Mouse (Mus musculus) hindbrain, postnatal 0 days (tissue): Measurements from ENCODE around the gene Daglb. TPM values are rescaled to one million over a fixed set of nuclear protein-coding genes. Genes with fewer than 3 reads are reported as not detected.

ENCODE experiments used
- ATAC-seq: fragments of 200-750 bp; cut with Nextera tagmentation; 2 replicates; pipeline ENCODE4 v1.8.0; 2017; ENCODE audit warnings: mild to moderate bottlenecking, moderate TSS enrichment, moderate library complexity
- DNase-seq: peaks from one replicate; pipeline ENCODE4 v3.0.0-alpha.2; 2015; ENCODE audit warnings: low spot score
- H3K27ac ChIP-seq: fragments of 300-500 bp; sonication (generic); 2 replicates; pipeline ENCODE4 v1.5.1; 2014; ENCODE audit warnings: mild to moderate bottlenecking
- H3K27me3 ChIP-seq: fragments of 300-500 bp; sonication (generic); 2 replicates; pipeline ENCODE4 v1.6.1; 2014; ENCODE audit warnings: low read length, mixed read lengths; ENCODE audit not compliant: insufficient read depth
- H3K36me3 ChIP-seq: fragments of 300-500 bp; sonication (generic); 2 replicates; pipeline ENCODE4 v1.6.1; 2014; ENCODE audit warnings: low read length, mixed read lengths; ENCODE audit not compliant: insufficient read depth
- H3K4me1 ChIP-seq: fragments of 300-500 bp; sonication (generic); 2 replicates; pipeline ENCODE4 v1.6.1; 2014; ENCODE audit warnings: antibody characterized with exemption, low read length, mixed read lengths; ENCODE audit not compliant: insufficient read depth
- H3K4me2 ChIP-seq: fragments of 300-500 bp; sonication (generic); 2 replicates; pipeline ENCODE4 v1.6.1; 2014; ENCODE audit warnings: low read depth, mild to moderate bottlenecking, low read length, moderate library complexity, mixed read lengths
- H3K4me3 ChIP-seq: fragments of 300-500 bp; sonication (generic); 2 replicates; pipeline ENCODE4 v1.5.1; 2014; ENCODE audit warnings: low read length
- H3K9ac ChIP-seq: fragments of 300-500 bp; sonication (generic); replicated peaks from 2 replicates; pipeline ENCODE4 v1.6.1; 2014; ENCODE audit warnings: mild to moderate bottlenecking, low read length, moderate library complexity, mixed read lengths
- H3K9me3 ChIP-seq: fragments of 300-500 bp; sonication (generic); 2 replicates; pipeline ENCODE4 v1.6.1; 2016; ENCODE audit warnings: low read length, mixed read lengths
- CTCF ChIP-seq: IDR thresholded peaks from 2 replicates; pipeline ENCODE4 v1.5.1; 2016; ENCODE audit warnings: antibody characterized with exemption, control low read depth, low read depth
- WGBS: fragments of 180-500 bp; shearing (Covaris S2); extraction: QIAGEN DNeasy Blood & Tissue Kit; methylation state at CpG from one replicate; pipeline ENCODE4 v1.1.7; 2014; 5-methylcytosine and 5-hydroxymethylcytosine counted together
- polyA plus RNA-seq: library from polyadenylated mRNA; unstranded; fragments of >200 nt; fragmentation: Nextera tagmentation; extraction: Ambion mirVana; gene quantifications from 2 replicates; pipeline ENCODE4 v1.2.1, GENCODE M21; 2015
- total RNA-seq: library from RNA; depleted of rRNA; stranded (reverse); fragments of >200 nt; gene quantifications from 2 replicates; pipeline ENCODE4 v1.2.3, GENCODE M21; 2014

Gene Daglb
- total and polyA plus RNA-seq, 2 experiments from 2014 or later, result 20.3 to 30.1 TPM

GRCm38 (mm10) chr5:143463671-143464070 is 713 bp upstream of the Daglb start:
- Histone ChIP-seq H3K9me3 (no peaks in the 10 kb centered on the region), H3K4me1 (peaks cover 4% of the 10 kb centered on the region; the same call in 1 of the 2 replicates), H3K27me3 (no peaks in the 10 kb centered on the region), H3K4me2 (peak overlapping the region; percentile 91), H3K9ac (peak overlapping the region; percentile 66), H3K27ac (peak overlapping the region; percentile 78; the same call in 1 of the 2 replicates), H3K36me3 (peaks cover 8% of the 10 kb centered on the region; the same call in 1 of the 2 replicates), H3K4me3 (peak overlapping the region; percentile 70)
- WGBS, result 78% methylated on average over 11 of the region's 11 CpGs
- TF ChIP-seq CTCF, result no peak
- no peak for ATAC-seq
- DNase-seq, result no peak

GRCm38 (mm10) chr5:143464757-143465118 is 354 bp downstream of the Daglb start:
- ATAC-seq, result peak; percentile 61
- WGBS, result under 1% methylated on average over 20 of the region's 20 CpGs
- H3K4me1 ChIP-seq, result peaks cover 4% of the 10 kb centered on the region; the same call in 1 of the 2 replicates

GRCm38 (mm10) chr5:143465156-143466085 is 1.0 kb downstream of the Daglb start:
- Histone ChIP-seq H3K4me2 (peak overlapping the region; percentile 91), H3K27me3 (no peaks in the 10 kb centered on the region), H3K4me1 (peaks cover 4% of the 10 kb centered on the region; the same call in 1 of the 2 replicates), H3K36me3 (peaks cover 17% of the 10 kb centered on the region; the same call in 1 of the 2 replicates), H3K9me3 (no peaks in the 10 kb centered on the region), H3K4me3 (peak overlapping the region; percentile 70), H3K27ac (no peak overlapping the region), H3K9ac (peak overlapping the region; percentile 66)
- no peak for ATAC-seq
- 36% methylated on average over 23 of the region's 23 CpGs for WGBS
- TF ChIP-seq CTCF, result no peak
- no peak for DNase-seq

More at GRCm38 (mm10) chr5:143464757-143465118, 354 bp downstream of the Daglb start:
- Histone ChIP-seq H3K27ac (peak overlapping the region; percentile 78; the same call in 1 of the 2 replicates), H3K9me3 (no peaks in the 10 kb centered on the region), H3K4me2 (peak overlapping the region; percentile 91), H3K27me3 (no peaks in the 10 kb centered on the region), H3K4me3 (peak overlapping the region; percentile 70), H3K36me3 (peaks cover 14% of the 10 kb centered on the region; the same call in 1 of the 2 replicates), H3K9ac (peak overlapping the region; percentile 66)
- DNase-seq, result no peak
- 0 out of 2 replicates have a peak, but pooled peaks have one; percentile 1 for TF ChIP-seq CTCF

GRCm38 (mm10) chr5:143466891-143467669 is 2.7 kb downstream of the Daglb start:
- peaks cover 4% of the 10 kb centered on the region; the same call in 1 of the 2 replicates for H3K4me1 ChIP-seq
- DNase-seq, result no peak
- H3K9ac ChIP-seq, result no peak overlapping the region
- H3K36me3 ChIP-seq, result peaks cover 17% of the 10 kb centered on the region; the same call in 1 of the 2 replicates
- no peak for ATAC-seq
- no peaks in the 10 kb centered on the region for H3K9me3 ChIP-seq
- TF ChIP-seq CTCF, result no peak
- H3K27me3 ChIP-seq, result no peaks in the 10 kb centered on the region
- no peak overlapping the region for H3K4me2 ChIP-seq
- H3K4me3 ChIP-seq, result no peak overlapping the region
- WGBS, result 94% methylated on average over 23 of the region's 23 CpGs
- no peak overlapping the region for H3K27ac ChIP-seq

DNA sequence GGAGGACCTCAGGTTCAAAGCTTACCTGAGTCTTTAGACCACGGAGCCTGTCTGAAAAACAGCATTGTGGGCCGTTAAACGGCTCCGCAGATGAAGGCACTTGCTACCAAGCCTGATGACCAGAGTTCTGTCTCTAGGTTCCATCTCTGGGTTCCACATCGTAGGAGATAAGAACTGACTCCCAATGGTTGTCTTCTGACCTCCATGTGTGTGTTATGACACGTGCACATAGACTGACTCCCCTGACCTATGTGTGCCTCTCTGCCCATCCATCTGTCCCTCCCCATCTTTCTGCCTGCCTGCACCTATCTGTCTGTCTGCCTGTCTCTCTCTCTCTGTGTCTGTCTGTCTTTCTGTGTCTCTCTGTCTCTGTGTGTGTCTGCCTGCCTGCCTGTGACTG is 3.5 kb downstream of the Daglb start:
- whole genome bisulfite sequencing, result 95% methylated on average over 6 of the region's 6 CpGs
- H3K9me3 ChIP-seq, result no peaks in the 10 kb centered on the region
- TF ChIP-seq CTCF, result no peak
- peaks cover 18% of the 10 kb centered on the region for H3K36me3 ChIP-seq
- H3K27me3 ChIP-seq, result no peaks in the 10 kb centered on the region
- no peak overlapping the region for H3K9ac ChIP-seq
- no peak for ATAC-seq
- H3K27ac ChIP-seq, result no peak overlapping the region
- H3K4me1 ChIP-seq, result peaks cover 4% of the 10 kb centered on the region; the same call in 1 of the 2 replicates
- no peak for DNase-seq
- no peak overlapping the region for H3K4me2 ChIP-seq
- H3K4me3 ChIP-seq, result no peak overlapping the region

DNA sequence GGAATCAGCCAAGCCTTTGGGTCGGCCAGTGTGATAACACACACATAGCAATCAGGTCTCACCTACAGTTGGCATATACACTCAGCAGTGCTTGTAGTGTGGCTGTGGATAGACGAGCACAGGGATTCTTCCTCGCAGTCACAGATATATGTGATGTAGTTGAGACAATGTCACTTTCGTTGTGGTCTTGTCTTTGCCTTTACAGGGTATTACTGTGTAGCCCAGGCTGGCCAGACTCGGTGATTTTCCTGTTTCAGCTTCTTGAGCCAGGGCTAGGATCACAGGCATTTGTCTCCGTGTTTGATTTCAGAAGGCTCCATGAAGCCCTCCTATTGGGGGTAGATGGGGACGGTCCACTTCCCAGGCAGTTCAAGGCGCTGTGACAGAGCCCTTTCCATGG is 5.2 kb downstream of the Daglb start:
- 96% methylated on average over 8 of the region's 8 CpGs for WGBS
- Histone ChIP-seq H3K27me3 (no peaks in the 10 kb centered on the region), H3K27ac (no peak overlapping the region), H3K36me3 (peaks cover 26% of the 10 kb centered on the region), H3K9me3 (no peaks in the 10 kb centered on the region), H3K4me1 (peaks cover 4% of the 10 kb centered on the region; the same call in 1 of the 2 replicates), H3K9ac (no peak overlapping the region), H3K4me2 (no peak overlapping the region), H3K4me3 (no peak overlapping the region)
- no peak for TF ChIP-seq CTCF
- no peak for DNase-seq
- ATAC-seq, result no peak
